Mouse (Mus musculus) embryonic fibroblast, embryonic 13.5 days (primary cell): ENCODE data around the gene Spred3. TPM values are rescaled to one million over a fixed set of nuclear protein-coding genes. Genes with fewer than 3 reads are reported as not detected.

Experiments
- H3K27ac ChIP-seq: 2 replicates; pipeline ENCODE4 v1.5.1; 2012; ENCODE audit warnings: low read length, control low read depth, inconsistent platforms; ENCODE audit not compliant: insufficient read depth
- H3K4me1 ChIP-seq: 2 replicates; pipeline ENCODE4 v1.6.1; 2011; ENCODE audit warnings: low read length; ENCODE audit not compliant: control insufficient read depth, insufficient read depth
- H3K4me3 ChIP-seq: 2 replicates; pipeline ENCODE4 v1.5.1; 2011; ENCODE audit warnings: mild to moderate bottlenecking, control low read depth, low read length; ENCODE audit not compliant: insufficient read depth
- CTCF ChIP-seq: IDR thresholded peaks from 2 replicates; pipeline ENCODE4 v1.5.1; 2011; ENCODE audit warnings: mild to moderate bottlenecking, control low read depth, low read length, moderate library complexity, borderline replicate concordance; ENCODE audit not compliant: insufficient read depth
- POLR2A ChIP-seq: IDR thresholded peaks from 2 replicates; pipeline ENCODE4 v1.6.1; 2011; ENCODE audit warnings: low read depth, mild to moderate bottlenecking, control low read depth, low read length, moderate library complexity
- polyA plus RNA-seq: library from polyadenylated mRNA; stranded (reverse); fragments of >200 nt; gene quantifications from 2 replicates; pipeline ENCODE4 v1.2.4, GENCODE M21; 2011; ENCODE audit warnings: low read depth; ENCODE audit not compliant: missing spikeins, insufficient read length

The Spred3 gene
- polyA plus RNA-seq, 1 experiment, result 31.2 TPM

- no peak for TF ChIP-seq POLR2A
- TF ChIP-seq CTCF, result no peak
- peaks cover 9% of the 10 kb centered on the region for H3K4me1 ChIP-seq
- H3K4me3 ChIP-seq, result peak overlapping the region; percentile 84
- peak overlapping the region; percentile 66 for H3K27ac ChIP-seq
These were observed 1.4 kb downstream of the Spred3 start for GRCm38 (mm10) chr7:29168791-29169230.

- Histone ChIP-seq H3K4me1 (peaks cover 9% of the 10 kb centered on the region), H3K4me3 (peak overlapping the region; percentile 84), H3K27ac (peak overlapping the region; percentile 66; the same call in 1 of the 2 replicates)
- TF ChIP-seq POLR2A (peak; percentile 46), CTCF (no peak)
These were observed 2.0 kb downstream of the Spred3 start for GRCm38 (mm10) chr7:29168121-29168695.

- H3K4me1 ChIP-seq, result peaks cover 9% of the 10 kb centered on the region
- TF ChIP-seq POLR2A (no peak), CTCF (no peak)
- peak overlapping the region; percentile 84 for H3K4me3 ChIP-seq
- H3K27ac ChIP-seq, result peak overlapping the region; percentile 66; the same call in 1 of the 2 replicates
These were observed 2.6 kb downstream of the Spred3 start for GRCm38 (mm10) chr7:29167656-29168055.

GRCm38 (mm10) chr7:29162750-29163525, 7.3 kb downstream of the Spred3 start:
- peaks cover 6% of the 10 kb centered on the region; the same call in 1 of the 2 replicates for H3K4me1 ChIP-seq
- H3K4me3 ChIP-seq, result no peak overlapping the region

GRCm38 (mm10) chr7:29162294-29162693, 7.9 kb downstream of the Spred3 start:
- Histone ChIP-seq H3K27ac (no peak overlapping the region), H3K4me3 (no peak overlapping the region), H3K4me1 (peaks cover 4% of the 10 kb centered on the region; the same call in 1 of the 2 replicates)
- no peak for TF ChIP-seq CTCF
- TF ChIP-seq POLR2A, result no peak

More at GRCm38 (mm10) chr7:29162750-29163525, 7.3 kb downstream of the Spred3 start:
- TF ChIP-seq POLR2A (no peak), CTCF (no peak)
- H3K27ac ChIP-seq, result no peak overlapping the region

- no peak overlapping the region for H3K27ac ChIP-seq
- H3K4me1 ChIP-seq, result no peaks in the 10 kb centered on the region
- H3K4me3 ChIP-seq, result no peak overlapping the region
- TF ChIP-seq POLR2A (peak; percentile 45; the same call in 1 of the 2 replicates), CTCF (no peak)
These were observed 11.9 kb downstream of the Spred3 start for GRCm38 (mm10) chr7:29158264-29158663.

GRCm38 (mm10) chr7:29155838-29156782, 14.1 kb downstream of the Spred3 start, which contains the start of gene Fam98c:
Gene Fam98c (minus strand): TSS chr7:29156234.
- Histone ChIP-seq H3K4me1 (no peaks in the 10 kb centered on the region), H3K27ac (0 out of 2 replicates have a peak within 1 kb of the TSS, but pooled peaks have one; percentile 9), H3K4me3 (peak within 1 kb of the TSS; percentile 75)
- TF ChIP-seq POLR2A, result peak; percentile 61; the same call in 1 of the 2 replicates
- no peak for TF ChIP-seq CTCF

GRCm38 (mm10) chr7:29155196-29155837, 14.9 kb downstream of the Spred3 start:
- Histone ChIP-seq H3K4me3 (peak overlapping the region; percentile 75), H3K4me1 (no peaks in the 10 kb centered on the region), H3K27ac (0 out of 2 replicates have a peak overlapping the region, but pooled peaks have one; percentile 9)
- TF ChIP-seq CTCF (no peak), POLR2A (peak; percentile 66)
